Mouse (Mus musculus) T-helper 2 cell (primary cell): ENCODE results near the gene Lkaaear1.

Source experiments
- in situ Hi-C: fragments of 300-600 bp; cut with MboI, MseI; formaldehyde crosslinking; loops from one replicate; pipeline ENCODE4 v1.15.1; 2025; ENCODE audit warnings: high pct_unique_total_duplicates

The Lkaaear1 gene

DNA sequence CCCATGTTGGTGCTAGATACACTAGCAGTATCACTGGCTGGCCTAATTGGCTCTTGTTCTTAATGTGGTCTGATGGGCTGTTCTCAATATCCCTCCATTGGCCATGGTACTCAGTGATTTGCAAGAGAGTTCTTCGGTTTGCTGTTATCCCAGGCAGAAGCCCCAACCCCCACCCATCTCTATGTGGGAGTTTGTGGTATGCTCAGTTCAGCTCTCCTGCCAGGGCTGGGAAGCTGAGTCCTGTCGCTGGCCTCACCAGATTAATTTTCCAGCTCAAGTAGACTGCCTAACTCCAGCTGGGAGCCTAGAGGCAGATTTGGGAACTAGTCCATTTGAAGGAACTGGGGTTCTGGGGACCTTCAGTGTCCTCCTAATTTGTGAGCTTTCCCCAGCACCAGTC lies 40.8 kb downstream of the Lkaaear1 start:
- in situ Hi-C loops, result no loop called here

DNA sequence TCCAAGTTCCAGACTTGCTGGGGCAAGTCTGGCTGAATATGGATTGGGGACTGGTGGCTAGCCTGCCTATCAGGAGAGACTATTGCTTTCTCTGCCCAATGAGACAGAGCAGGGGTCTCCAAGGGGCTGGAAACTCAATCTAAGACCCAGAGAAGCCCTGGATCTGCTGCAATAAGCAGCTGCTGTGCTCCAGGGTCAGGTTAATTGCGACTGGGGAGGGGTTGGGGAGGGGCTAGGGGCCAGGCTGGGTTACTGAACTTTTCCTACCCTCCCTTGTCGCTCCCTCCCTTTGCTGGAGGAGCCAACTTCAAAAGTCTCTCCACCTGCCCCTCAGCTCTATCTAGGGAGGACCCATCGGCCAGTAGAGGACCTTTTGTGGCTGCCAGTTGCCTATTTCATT lies 41.5 kb downstream of the Lkaaear1 start, which contains the start of gene Gm29797:
TSS of gene Gm29797 (plus strand) at position 301 of the 400 bp plus-strand sequence.
- in situ Hi-C loops, result no loop called here

- in situ Hi-C loops, result no loop called here
Observed at GRCm38 (mm10) chr2:181653523-181653922, 44.7 kb downstream of the Lkaaear1 start.

DNA sequence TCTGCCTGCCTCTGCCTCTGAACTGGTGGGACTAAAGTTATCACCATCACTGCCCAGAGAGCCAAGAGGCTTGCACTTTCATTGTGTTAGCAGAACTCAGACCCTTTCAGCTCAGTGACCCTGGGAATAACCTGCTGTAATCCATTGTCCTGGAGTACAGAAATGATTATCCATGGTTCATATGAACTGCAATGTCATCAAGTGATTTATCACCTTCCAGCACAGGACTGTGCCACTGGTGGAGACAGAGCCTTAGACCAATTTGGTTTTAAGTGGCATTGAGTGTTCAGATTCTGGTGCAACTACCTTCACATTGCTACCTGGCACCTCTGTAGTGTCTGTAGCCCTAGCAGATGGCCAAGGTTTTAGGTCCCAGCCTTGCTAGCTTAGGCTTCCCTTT lies 45.2 kb downstream of the Lkaaear1 start:
- in situ Hi-C loops, result no loop called here

GRCm38 (mm10) chr2:181648926-181649325 lies 49.3 kb downstream of the Lkaaear1 start:
- in situ Hi-C loops, result no loop called here
